Mouse (Mus musculus) myocyte (in vitro differentiated cells): ENCODE data around the gene Rgs14. TPM values are rescaled to one million over a fixed set of nuclear protein-coding genes. Genes with fewer than 3 reads are reported as not detected.

ENCODE experiments used
- H3K27me3 ChIP-seq: one replicate; pipeline ENCODE4 v1.6.1; 2011; ENCODE audit not compliant: control insufficient read depth, insufficient read depth, insufficient read length
- H3K36me3 ChIP-seq: one replicate; pipeline ENCODE4 v1.6.1; 2011; ENCODE audit not compliant: control insufficient read depth, insufficient read depth
- H3K4me2 ChIP-seq: one replicate; pipeline ENCODE4 v1.6.1; 2011; ENCODE audit warnings: low read depth, control low read depth
- H3K4me3 ChIP-seq: one replicate; pipeline ENCODE4 v1.5.1; 2011; ENCODE audit warnings: mild to moderate bottlenecking, control low read depth, moderate library complexity
- H3K79me2 ChIP-seq: one replicate; pipeline ENCODE4 v1.6.1; 2011; ENCODE audit not compliant: control insufficient read depth, insufficient read depth
- H3ac ChIP-seq: one replicate; pipeline ENCODE4 v1.6.1; 2011; ENCODE audit not compliant: control insufficient read depth, insufficient read length
- CEBPB ChIP-seq: IDR thresholded peaks from 2 replicates; pipeline ENCODE4 v1.6.1; 2011; ENCODE audit warnings: mild to moderate bottlenecking, moderate library complexity; ENCODE audit not compliant: poor library complexity, insufficient read depth, severe bottlenecking
- E2F4 ChIP-seq: IDR thresholded peaks from one replicate; pipeline ENCODE4 v1.6.1; 2011; ENCODE audit warnings: mild to moderate bottlenecking, control low read depth, moderate library complexity; ENCODE audit not compliant: insufficient read depth
- MAX ChIP-seq: IDR thresholded peaks from one replicate; pipeline ENCODE4 v1.6.1; 2011; ENCODE audit warnings: low read depth, mild to moderate bottlenecking, control low read depth
- MYOD1 ChIP-seq, 3 experiments: IDR thresholded peaks; one replicate each; pipeline ENCODE4 v1.6.1; 2011; ENCODE audit warnings: control low read depth in 2 of 3, low read depth in 2 of 3, mild to moderate bottlenecking in 2 of 3, moderate library complexity in 1 of 3; ENCODE audit not compliant: insufficient read length in 2 of 3, control insufficient read depth in 1 of 3
- MYOG ChIP-seq, 3 experiments: IDR thresholded peaks; one replicate each; pipeline ENCODE4 v1.6.1; 2011; ENCODE audit warnings: control low read depth in 2 of 3, low read depth in 2 of 3, mild to moderate bottlenecking in 2 of 3; ENCODE audit not compliant: insufficient read length in 2 of 3, control insufficient read depth in 1 of 3, insufficient read depth in 1 of 3
- POLR2A ChIP-seq: IDR thresholded peaks from one replicate; pipeline ENCODE4 v1.6.1; 2011; ENCODE audit warnings: low read depth, mild to moderate bottlenecking, control low read depth, moderate library complexity; ENCODE audit not compliant: insufficient read length
- POLR2AphosphoS2 ChIP-seq: IDR thresholded peaks from one replicate; pipeline ENCODE4 v1.6.1; 2011; ENCODE audit warnings: low read depth, control low read depth; ENCODE audit not compliant: insufficient read length
- REST ChIP-seq: IDR thresholded peaks from one replicate; pipeline ENCODE4 v1.6.1; 2011; ENCODE audit warnings: mild to moderate bottlenecking, control low read depth, moderate library complexity; ENCODE audit not compliant: insufficient read depth, insufficient read length
- SRF ChIP-seq: IDR thresholded peaks from one replicate; pipeline ENCODE4 v1.6.1; 2011; ENCODE audit warnings: low read depth; ENCODE audit not compliant: control insufficient read depth, insufficient read length
- TCF12 ChIP-seq: IDR thresholded peaks from one replicate; pipeline ENCODE4 v1.6.1; 2011; ENCODE audit warnings: mild to moderate bottlenecking, control low read depth; ENCODE audit not compliant: poor library complexity, insufficient read depth, severe bottlenecking
- TCF3 ChIP-seq: IDR thresholded peaks from one replicate; pipeline ENCODE4 v1.6.1; 2011; ENCODE audit warnings: low read depth, control low read depth; ENCODE audit not compliant: insufficient read length
- USF1 ChIP-seq: IDR thresholded peaks from one replicate; pipeline ENCODE4 v1.6.1; 2011; ENCODE audit warnings: low read depth, mild to moderate bottlenecking, control low read depth, moderate library complexity
- polyA plus RNA-seq: library from polyadenylated mRNA; unstranded; fragments of >200 nt; fragmentation: generic; extraction: Trizol; gene quantifications from one replicate; pipeline ENCODE4 v1.2.1, GENCODE M21; 2012; ENCODE audit warnings: missing spikeins

The Rgs14 gene
- polyA plus RNA-seq, 1 experiment, result 2.3 TPM

- Histone ChIP-seq H3K36me3 (no peaks in the 10 kb centered on the region), H3K4me2 (no peak overlapping the region), H3K27me3 (peaks cover 13% of the 10 kb centered on the region), H3K79me2 (no peaks in the 10 kb centered on the region), H3ac (no peak overlapping the region), H3K4me3 (no peak overlapping the region)
- TF ChIP-seq TCF12, result no peak
- TF ChIP-seq SRF, result no peak
- no peak for TF ChIP-seq USF1
- TF ChIP-seq MYOD1 (IDR thresholded peaks at IDR 0.05; ENCODE audit: control insufficient read depth in 1 of 3, insufficient read length in 2 of 3, low read depth in 2 of 3), result no peak
- no peak for TF ChIP-seq POLR2A
- no peak for TF ChIP-seq TCF3
- TF ChIP-seq POLR2AphosphoS2, result no peak
- no peak for TF ChIP-seq MYOG (IDR thresholded peaks at IDR 0.05; ENCODE audit: control insufficient read depth in 1 of 3, insufficient read depth in 1 of 3, insufficient read length in 2 of 3, low read depth in 2 of 3)
- TF ChIP-seq CEBPB, result no peak
- no peak for TF ChIP-seq REST
- no peak for TF ChIP-seq E2F4
- no peak for TF ChIP-seq MAX
Measured at GRCm38 (mm10) chr13:55412643-55413307, 43.2 kb downstream of the Rgs14 start.

- no peak overlapping the region for H3K4me3 ChIP-seq
- H3K36me3 ChIP-seq, result no peaks in the 10 kb centered on the region
- H3K4me2 ChIP-seq, result no peak overlapping the region
- TF ChIP-seq POLR2AphosphoS2 (no peak), CEBPB (no peak)
- peaks cover 8% of the 10 kb centered on the region for H3K27me3 ChIP-seq
- no peak overlapping the region for H3ac ChIP-seq
- H3K79me2 ChIP-seq, result no peaks in the 10 kb centered on the region
Measured at GRCm38 (mm10) chr13:55413333-55413732, 43.8 kb downstream of the Rgs14 start.

GRCm38 (mm10) chr13:55414743-55415380, 45.3 kb downstream of the Rgs14 start, which contains the start of gene Pfn3:
Gene Pfn3 (minus strand): TSS chr13:55415232.
- Histone ChIP-seq H3ac (no peak within 1 kb of the TSS), H3K4me2 (no peak within 1 kb of the TSS), H3K79me2 (no peaks in the 10 kb centered on the region), H3K4me3 (no peak within 1 kb of the TSS), H3K27me3 (peaks cover under 1% of the 10 kb centered on the region), H3K36me3 (no peaks in the 10 kb centered on the region)
- no peak for TF ChIP-seq TCF12
- no peak for TF ChIP-seq TCF3
- TF ChIP-seq E2F4, result no peak
- no peak for TF ChIP-seq USF1
- TF ChIP-seq MYOG (IDR thresholded peaks at IDR 0.05; ENCODE audit: control insufficient read depth in 1 of 3, insufficient read depth in 1 of 3, insufficient read length in 2 of 3, low read depth in 2 of 3), result no peak
- no peak for TF ChIP-seq CEBPB
- TF ChIP-seq MAX, result no peak
- no peak for TF ChIP-seq POLR2AphosphoS2
- TF ChIP-seq MYOD1 (IDR thresholded peaks at IDR 0.05; ENCODE audit: control insufficient read depth in 1 of 3, insufficient read length in 2 of 3, low read depth in 2 of 3), result no peak
- no peak for TF ChIP-seq REST
- TF ChIP-seq SRF, result no peak
- no peak for TF ChIP-seq POLR2A

- no peak overlapping the region for H3K4me2 ChIP-seq
Measured at GRCm38 (mm10) chr13:55418004-55418403, 48.5 kb downstream of the Rgs14 start.

GRCm38 (mm10) chr13:55419142-55419541, 49.6 kb downstream of the Rgs14 start:
- TF ChIP-seq SRF (no peak), TCF12 (no peak), MAX (no peak), REST (peak; percentile 76)
- H3K27me3 ChIP-seq, result peaks cover 28% of the 10 kb centered on the region

More at GRCm38 (mm10) chr13:55418004-55418403, 48.5 kb downstream of the Rgs14 start:
- Histone ChIP-seq H3K79me2 (no peaks in the 10 kb centered on the region), H3ac (no peak overlapping the region), H3K36me3 (no peaks in the 10 kb centered on the region), H3K27me3 (peaks cover 28% of the 10 kb centered on the region), H3K4me3 (no peak overlapping the region)
- peak in 2 of 3 experiments; percentile 45 to 74 for TF ChIP-seq MYOG (IDR thresholded peaks at IDR 0.05; ENCODE audit: control insufficient read depth in 1 of 3, insufficient read depth in 1 of 3, insufficient read length in 2 of 3, low read depth in 2 of 3)
- TF ChIP-seq MYOD1 (IDR thresholded peaks at IDR 0.05; ENCODE audit: control insufficient read depth in 1 of 3, insufficient read length in 2 of 3, low read depth in 2 of 3), result peak in 1 of 3 experiments; percentile 27
- no peak for TF ChIP-seq E2F4
- peak; percentile 83 for TF ChIP-seq CEBPB
- no peak for TF ChIP-seq POLR2AphosphoS2
- peak; percentile 88 for TF ChIP-seq USF1
- peak; percentile 21 for TF ChIP-seq MAX
- peak; percentile 9 for TF ChIP-seq SRF

More at GRCm38 (mm10) chr13:55419142-55419541, 49.6 kb downstream of the Rgs14 start:
- Histone ChIP-seq H3ac (no peak overlapping the region), H3K36me3 (no peaks in the 10 kb centered on the region), H3K4me2 (no peak overlapping the region), H3K79me2 (no peaks in the 10 kb centered on the region), H3K4me3 (no peak overlapping the region)
